Mouse (Mus musculus) myocyte (in vitro differentiated cells): Measurements from ENCODE around the gene Crygn. TPM values are rescaled to one million over a fixed set of nuclear protein-coding genes. Genes with fewer than 3 reads are reported as not detected.

Experiments
- H3K27me3 ChIP-seq: one replicate; pipeline ENCODE4 v1.6.1; 2011; ENCODE audit not compliant: control insufficient read depth, insufficient read depth, insufficient read length
- H3K36me3 ChIP-seq: one replicate; pipeline ENCODE4 v1.6.1; 2011; ENCODE audit not compliant: control insufficient read depth, insufficient read depth
- H3K4me2 ChIP-seq: one replicate; pipeline ENCODE4 v1.6.1; 2011; ENCODE audit warnings: low read depth, control low read depth
- H3K4me3 ChIP-seq: one replicate; pipeline ENCODE4 v1.5.1; 2011; ENCODE audit warnings: mild to moderate bottlenecking, control low read depth, moderate library complexity
- H3K79me2 ChIP-seq: one replicate; pipeline ENCODE4 v1.6.1; 2011; ENCODE audit not compliant: control insufficient read depth, insufficient read depth
- H3ac ChIP-seq: one replicate; pipeline ENCODE4 v1.6.1; 2011; ENCODE audit not compliant: control insufficient read depth, insufficient read length
- CEBPB ChIP-seq: IDR thresholded peaks from 2 replicates; pipeline ENCODE4 v1.6.1; 2011; ENCODE audit warnings: mild to moderate bottlenecking, moderate library complexity; ENCODE audit not compliant: poor library complexity, insufficient read depth, severe bottlenecking
- E2F4 ChIP-seq: IDR thresholded peaks from one replicate; pipeline ENCODE4 v1.6.1; 2011; ENCODE audit warnings: mild to moderate bottlenecking, control low read depth, moderate library complexity; ENCODE audit not compliant: insufficient read depth
- MAX ChIP-seq: IDR thresholded peaks from one replicate; pipeline ENCODE4 v1.6.1; 2011; ENCODE audit warnings: low read depth, mild to moderate bottlenecking, control low read depth
- MYOD1 ChIP-seq, 3 experiments: IDR thresholded peaks; one replicate each; pipeline ENCODE4 v1.6.1; 2011; ENCODE audit warnings: control low read depth in 2 of 3, low read depth in 2 of 3, mild to moderate bottlenecking in 2 of 3, moderate library complexity in 1 of 3; ENCODE audit not compliant: insufficient read length in 2 of 3, control insufficient read depth in 1 of 3
- MYOG ChIP-seq, 3 experiments: IDR thresholded peaks; one replicate each; pipeline ENCODE4 v1.6.1; 2011; ENCODE audit warnings: control low read depth in 2 of 3, low read depth in 2 of 3, mild to moderate bottlenecking in 2 of 3; ENCODE audit not compliant: insufficient read length in 2 of 3, control insufficient read depth in 1 of 3, insufficient read depth in 1 of 3
- POLR2A ChIP-seq: IDR thresholded peaks from one replicate; pipeline ENCODE4 v1.6.1; 2011; ENCODE audit warnings: low read depth, mild to moderate bottlenecking, control low read depth, moderate library complexity; ENCODE audit not compliant: insufficient read length
- POLR2AphosphoS2 ChIP-seq: IDR thresholded peaks from one replicate; pipeline ENCODE4 v1.6.1; 2011; ENCODE audit warnings: low read depth, control low read depth; ENCODE audit not compliant: insufficient read length
- REST ChIP-seq: IDR thresholded peaks from one replicate; pipeline ENCODE4 v1.6.1; 2011; ENCODE audit warnings: mild to moderate bottlenecking, control low read depth, moderate library complexity; ENCODE audit not compliant: insufficient read depth, insufficient read length
- SRF ChIP-seq: IDR thresholded peaks from one replicate; pipeline ENCODE4 v1.6.1; 2011; ENCODE audit warnings: low read depth; ENCODE audit not compliant: control insufficient read depth, insufficient read length
- TCF12 ChIP-seq: IDR thresholded peaks from one replicate; pipeline ENCODE4 v1.6.1; 2011; ENCODE audit warnings: mild to moderate bottlenecking, control low read depth; ENCODE audit not compliant: poor library complexity, insufficient read depth, severe bottlenecking
- TCF3 ChIP-seq: IDR thresholded peaks from one replicate; pipeline ENCODE4 v1.6.1; 2011; ENCODE audit warnings: low read depth, control low read depth; ENCODE audit not compliant: insufficient read length
- USF1 ChIP-seq: IDR thresholded peaks from one replicate; pipeline ENCODE4 v1.6.1; 2011; ENCODE audit warnings: low read depth, mild to moderate bottlenecking, control low read depth, moderate library complexity
- polyA plus RNA-seq: library from polyadenylated mRNA; unstranded; fragments of >200 nt; fragmentation: generic; extraction: Trizol; gene quantifications from one replicate; pipeline ENCODE4 v1.2.1, GENCODE M21; 2012; ENCODE audit warnings: missing spikeins

Gene Crygn
- polyA plus RNA-seq, 1 experiment, result not detected

GRCm38 (mm10) chr5:24747533-24747932 lies 10.3 kb downstream of the Crygn start:
- Histone ChIP-seq H3K4me3 (no peak overlapping the region), H3K79me2 (no peaks in the 10 kb centered on the region), H3K27me3 (no peaks in the 10 kb centered on the region), H3ac (no peak overlapping the region), H3K36me3 (no peaks in the 10 kb centered on the region), H3K4me2 (no peak overlapping the region)
- TF ChIP-seq REST, result no peak
- no peak for TF ChIP-seq POLR2A
- no peak for TF ChIP-seq TCF3
- no peak for TF ChIP-seq SRF
- no peak for TF ChIP-seq MYOG (IDR thresholded peaks at IDR 0.05; ENCODE audit: control insufficient read depth in 1 of 3, insufficient read depth in 1 of 3, insufficient read length in 2 of 3, low read depth in 2 of 3)
- no peak for TF ChIP-seq MYOD1 (IDR thresholded peaks at IDR 0.05; ENCODE audit: control insufficient read depth in 1 of 3, insufficient read length in 2 of 3, low read depth in 2 of 3)

- no peaks in the 10 kb centered on the region for H3K36me3 ChIP-seq
Observed at GRCm38 (mm10) chr5:24743956-24744355, 13.9 kb downstream of the Crygn start.

GRCm38 (mm10) chr5:24741172-24741885 lies 16.5 kb downstream of the Crygn start:
- H3K36me3 ChIP-seq, result no peaks in the 10 kb centered on the region
- H3K79me2 ChIP-seq, result no peaks in the 10 kb centered on the region
- no peak overlapping the region for H3ac ChIP-seq
- no peak overlapping the region for H3K4me2 ChIP-seq
- no peaks in the 10 kb centered on the region for H3K27me3 ChIP-seq
- no peak overlapping the region for H3K4me3 ChIP-seq
- no peak for TF ChIP-seq POLR2A
- TF ChIP-seq SRF, result no peak
- no peak for TF ChIP-seq POLR2AphosphoS2
- no peak for TF ChIP-seq USF1
- TF ChIP-seq MYOD1 (IDR thresholded peaks at IDR 0.05; ENCODE audit: control insufficient read depth in 1 of 3, insufficient read length in 2 of 3, low read depth in 2 of 3), result no peak
- TF ChIP-seq CEBPB, result no peak
- no peak for TF ChIP-seq TCF12
- no peak for TF ChIP-seq MAX
- TF ChIP-seq REST, result no peak
- no peak for TF ChIP-seq E2F4
- no peak for TF ChIP-seq TCF3
- TF ChIP-seq MYOG (IDR thresholded peaks at IDR 0.05; ENCODE audit: control insufficient read depth in 1 of 3, insufficient read depth in 1 of 3, insufficient read length in 2 of 3, low read depth in 2 of 3), result no peak

More at GRCm38 (mm10) chr5:24743956-24744355, 13.9 kb downstream of the Crygn start:
- Histone ChIP-seq H3K4me2 (no peak overlapping the region), H3ac (no peak overlapping the region), H3K27me3 (no peaks in the 10 kb centered on the region), H3K4me3 (no peak overlapping the region), H3K79me2 (no peaks in the 10 kb centered on the region)
- TF ChIP-seq TCF12 (no peak), MAX (no peak), TCF3 (no peak), POLR2A (no peak), SRF (no peak), POLR2AphosphoS2 (no peak), MYOD1 (IDR thresholded peaks at IDR 0.05; ENCODE audit: control insufficient read depth in 1 of 3, insufficient read length in 2 of 3, low read depth in 2 of 3) (no peak), USF1 (no peak), CEBPB (no peak), MYOG (IDR thresholded peaks at IDR 0.05; ENCODE audit: control insufficient read depth in 1 of 3, insufficient read depth in 1 of 3, insufficient read length in 2 of 3, low read depth in 2 of 3) (no peak), REST (no peak), E2F4 (no peak)

GRCm38 (mm10) chr5:24739141-24739753 lies 18.6 kb downstream of the Crygn start:
- H3ac ChIP-seq, result no peak overlapping the region
- TF ChIP-seq E2F4 (no peak), POLR2AphosphoS2 (no peak), MAX (no peak), SRF (no peak), TCF12 (no peak), CEBPB (no peak), USF1 (no peak), POLR2A (no peak), REST (no peak), MYOD1 (IDR thresholded peaks at IDR 0.05; ENCODE audit: control insufficient read depth in 1 of 3, insufficient read length in 2 of 3, low read depth in 2 of 3) (no peak)
- no peak overlapping the region for H3K4me3 ChIP-seq
- no peaks in the 10 kb centered on the region for H3K36me3 ChIP-seq
- no peaks in the 10 kb centered on the region for H3K79me2 ChIP-seq
- H3K27me3 ChIP-seq, result no peaks in the 10 kb centered on the region
- peak overlapping the region; percentile 27 for H3K4me2 ChIP-seq
